Mouse (Mus musculus) midbrain, embryonic 11.5 days (tissue): ENCODE measurements around the gene Slc8a2. TPM values are rescaled to one million over a fixed set of nuclear protein-coding genes. Genes with fewer than 3 reads are reported as not detected.

ENCODE experiments used
- ATAC-seq: fragments of 200-750 bp; cut with Nextera tagmentation; 2 replicates; pipeline ENCODE4 v1.8.0; 2017; ENCODE audit warnings: moderate TSS enrichment, moderate library complexity; ENCODE audit not compliant: low FRiP score
- DNase-seq: peaks from one replicate; pipeline ENCODE4 v3.0.0; 2015; ENCODE audit warnings: low spot score; ENCODE audit errors: missing footprints
- H3K27ac ChIP-seq: fragments of 300-500 bp; sonication (generic); 2 replicates; pipeline ENCODE4 v1.5.1; 2014; ENCODE audit warnings: low read depth, low read length
- H3K27me3 ChIP-seq: fragments of 300-500 bp; sonication (generic); 2 replicates; pipeline ENCODE4 v1.6.1; 2014; ENCODE audit warnings: mild to moderate bottlenecking, low read length, moderate library complexity, mixed read lengths; ENCODE audit not compliant: control insufficient read depth, insufficient read depth
- H3K36me3 ChIP-seq: fragments of 300-500 bp; sonication (generic); 2 replicates; pipeline ENCODE4 v1.6.1; 2014; ENCODE audit warnings: mild to moderate bottlenecking, low read length, moderate library complexity, mixed read lengths; ENCODE audit not compliant: control insufficient read depth, insufficient read depth
- H3K4me1 ChIP-seq: fragments of 300-500 bp; sonication (generic); 2 replicates; pipeline ENCODE4 v1.6.1; 2014; ENCODE audit warnings: low read length; ENCODE audit not compliant: control insufficient read depth, insufficient read depth
- H3K4me2 ChIP-seq: fragments of 300-500 bp; sonication (generic); 2 replicates; pipeline ENCODE4 v1.6.1; 2014; ENCODE audit warnings: mild to moderate bottlenecking, moderate library complexity
- H3K4me3 ChIP-seq: fragments of 300-500 bp; sonication (generic); 2 replicates; pipeline ENCODE4 v1.5.1; 2014; ENCODE audit warnings: low read depth, low read length
- H3K9ac ChIP-seq: fragments of 300-500 bp; sonication (generic); 2 replicates; pipeline ENCODE4 v1.6.1; 2014; ENCODE audit warnings: low read length
- H3K9me3 ChIP-seq: fragments of 300-500 bp; sonication (generic); 2 replicates; pipeline ENCODE4 v1.6.1; 2016; ENCODE audit warnings: low read length; ENCODE audit not compliant: control insufficient read depth
- WGBS: fragments of 180-500 bp; shearing (Covaris S2); extraction: QIAGEN DNeasy Blood & Tissue Kit; methylation state at CpG from one replicate; pipeline ENCODE4 v1.1.7; 2014; 5-methylcytosine and 5-hydroxymethylcytosine counted together
- polyA plus RNA-seq: library from polyadenylated mRNA; unstranded; fragments of >200 nt; fragmentation: Nextera tagmentation; extraction: Ambion mirVana; gene quantifications from 2 replicates; pipeline ENCODE4 v1.2.1, GENCODE M21; 2014

The Slc8a2 gene
- polyA plus RNA-seq, 1 experiment from 2014 or later: 0.27 TPM

GRCm38 (mm10) chr7:16196616-16197015, 67.0 kb downstream of the Slc8a2 start:
- WGBS: 83% methylated on average over 6 of the region's 6 CpGs
- no peak overlapping the region for H3K4me3 ChIP-seq

DNA sequence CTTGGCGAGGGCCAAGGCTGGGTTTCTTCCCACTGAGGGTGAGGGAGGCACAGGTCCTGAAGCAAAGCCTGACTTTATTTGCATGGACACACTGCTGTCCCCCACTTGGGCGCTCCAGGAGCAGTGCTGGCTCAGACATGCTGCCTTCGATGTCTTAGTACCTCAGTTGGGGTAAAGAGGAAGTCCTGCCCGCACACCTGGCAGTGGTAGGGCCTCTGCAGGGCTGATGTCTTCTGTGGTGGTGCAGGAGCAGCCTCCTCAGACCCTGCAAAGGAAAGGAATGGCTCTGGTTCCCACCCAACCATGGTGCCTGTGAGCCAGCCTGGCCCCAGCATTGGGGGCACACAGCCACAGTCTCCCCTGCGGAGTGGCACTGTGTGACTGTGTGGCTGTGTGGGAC, 67.5 kb downstream of the Slc8a2 start:
- WGBS: 85% methylated on average over 5 of the region's 5 CpGs
- no peak overlapping the region for H3K9ac ChIP-seq
- no peaks in the 10 kb centered on the region for H3K9me3 ChIP-seq
- ATAC-seq (no peak), DNase-seq (no peak)
- no peak overlapping the region for H3K4me3 ChIP-seq
- H3K36me3 ChIP-seq: peaks cover 7% of the 10 kb centered on the region; the same call in 1 of the 2 replicates
- no peak overlapping the region for H3K4me2 ChIP-seq
- no peaks in the 10 kb centered on the region for H3K27me3 ChIP-seq
- H3K4me1 ChIP-seq: no peaks in the 10 kb centered on the region
- no peak overlapping the region for H3K27ac ChIP-seq

More at GRCm38 (mm10) chr7:16196616-16197015, 67.0 kb downstream of the Slc8a2 start:
- Histone ChIP-seq H3K9ac (no peak overlapping the region), H3K36me3 (peaks cover 7% of the 10 kb centered on the region; the same call in 1 of the 2 replicates), H3K9me3 (no peaks in the 10 kb centered on the region), H3K4me1 (no peaks in the 10 kb centered on the region), H3K4me2 (no peak overlapping the region), H3K27ac (no peak overlapping the region), H3K27me3 (no peaks in the 10 kb centered on the region)
- ATAC-seq: no peak
- DNase-seq: no peak

DNA sequence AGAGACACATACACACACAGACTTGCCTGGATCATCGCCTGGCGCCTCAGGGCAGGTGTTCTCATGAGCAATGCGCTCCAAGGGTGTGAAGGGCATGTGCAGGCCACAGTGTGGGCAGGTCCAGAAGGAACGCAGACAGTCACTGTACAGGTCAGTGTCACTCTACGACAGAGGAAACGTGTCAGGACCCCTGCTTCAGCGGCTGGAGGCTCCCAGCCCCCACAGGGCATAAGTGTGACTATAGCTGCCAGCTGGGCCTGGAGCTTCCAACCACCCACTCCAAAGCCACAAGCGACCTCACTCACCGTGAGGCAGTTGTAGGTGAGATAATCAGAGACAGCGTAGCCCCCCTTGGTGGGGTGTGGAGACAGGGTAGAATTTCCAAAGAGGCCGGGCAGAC, 68.9 kb downstream of the Slc8a2 start:
- no peak for ATAC-seq
- no peak for DNase-seq
- peaks cover 12% of the 10 kb centered on the region for H3K36me3 ChIP-seq
- no peak overlapping the region for H3K27ac ChIP-seq
- H3K27me3 ChIP-seq: no peaks in the 10 kb centered on the region
- H3K4me2 ChIP-seq: no peak overlapping the region
- H3K4me3 ChIP-seq: no peak overlapping the region
- 89% methylated on average over 11 of the region's 11 CpGs for WGBS
- H3K4me1 ChIP-seq: no peaks in the 10 kb centered on the region
- no peak overlapping the region for H3K9ac ChIP-seq
- no peaks in the 10 kb centered on the region for H3K9me3 ChIP-seq

DNA sequence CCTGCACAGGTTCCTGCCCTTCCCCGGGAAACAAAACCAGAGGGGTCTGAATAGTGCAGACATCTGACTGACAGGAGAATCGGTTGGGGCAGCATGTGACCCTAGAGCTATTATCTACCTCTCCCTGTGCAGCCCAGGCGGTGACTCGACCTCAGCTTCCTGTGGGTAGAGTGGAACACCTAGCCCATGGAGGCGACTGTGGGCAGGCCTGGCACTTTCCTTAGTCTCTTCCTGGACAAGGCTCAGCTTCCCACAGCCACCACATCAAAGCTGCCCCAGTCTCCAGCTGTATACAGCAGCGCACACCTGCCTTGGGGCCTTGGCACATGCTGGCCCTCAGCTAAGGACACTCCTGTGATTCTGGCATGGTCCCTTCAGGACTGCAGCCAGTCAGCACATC, 71.5 kb downstream of the Slc8a2 start:
- 86% methylated on average over 6 of the region's 6 CpGs for WGBS
- DNase-seq (no peak), ATAC-seq (no peak)
- Histone ChIP-seq H3K36me3 (peaks cover 17% of the 10 kb centered on the region), H3K4me1 (no peaks in the 10 kb centered on the region), H3K4me3 (no peak overlapping the region), H3K27ac (no peak overlapping the region), H3K27me3 (no peaks in the 10 kb centered on the region), H3K4me2 (no peak overlapping the region), H3K9ac (no peak overlapping the region), H3K9me3 (no peaks in the 10 kb centered on the region)

DNA sequence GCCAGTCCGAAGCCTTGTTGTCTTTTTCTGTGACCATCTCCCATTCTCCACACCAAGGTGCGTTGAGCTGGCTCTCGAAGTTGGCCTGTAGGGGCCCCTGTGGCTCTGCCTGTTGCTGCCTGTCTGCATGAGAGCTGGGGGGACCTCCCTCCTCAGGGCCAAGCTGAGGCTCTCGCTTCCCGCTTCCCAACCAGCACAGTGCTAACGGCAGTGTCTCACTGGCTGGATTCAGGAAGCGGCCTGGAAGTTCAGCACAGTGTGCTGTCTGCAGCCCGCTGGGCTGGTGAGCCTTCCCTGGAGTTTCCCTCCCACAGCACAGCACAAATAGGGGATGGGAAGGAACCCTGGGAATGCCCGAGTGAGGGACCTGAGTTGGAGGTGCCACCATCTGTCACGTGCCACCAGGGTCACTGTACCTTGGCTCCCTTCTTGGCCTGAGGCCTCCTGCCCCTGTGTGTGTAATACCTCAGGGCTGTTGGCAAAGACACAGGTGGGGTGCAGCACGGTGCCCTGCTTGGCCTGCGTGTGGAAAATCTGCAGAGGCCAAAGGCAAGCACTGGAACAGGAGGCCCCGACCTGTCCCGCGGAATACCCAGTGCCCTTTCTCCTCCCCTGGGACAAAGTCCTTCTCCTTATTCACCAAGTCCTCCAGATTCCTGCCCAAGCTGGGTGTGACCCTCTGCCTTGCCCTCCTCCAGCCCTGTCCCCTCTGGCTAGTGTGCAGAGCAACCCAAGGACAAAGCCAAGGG, 73.3 kb downstream of the Slc8a2 start:
- no peak overlapping the region for H3K27ac ChIP-seq
- H3K9me3 ChIP-seq: no peaks in the 10 kb centered on the region
- H3K4me3 ChIP-seq: no peak overlapping the region
- no peaks in the 10 kb centered on the region for H3K4me1 ChIP-seq
- no peak overlapping the region for H3K4me2 ChIP-seq
- no peak for DNase-seq
- H3K9ac ChIP-seq: no peak overlapping the region
- ATAC-seq: no peak
- no peaks in the 10 kb centered on the region for H3K27me3 ChIP-seq
- 83% methylated on average over 15 of the region's 15 CpGs for WGBS
- H3K36me3 ChIP-seq: peaks cover 17% of the 10 kb centered on the region

- Histone ChIP-seq H3K4me3 (no peak overlapping the region), H3K36me3 (peaks cover 14% of the 10 kb centered on the region)
- no peak for ATAC-seq
Measured at GRCm38 (mm10) chr7:16203505-16203903, 73.9 kb downstream of the Slc8a2 start.

DNA sequence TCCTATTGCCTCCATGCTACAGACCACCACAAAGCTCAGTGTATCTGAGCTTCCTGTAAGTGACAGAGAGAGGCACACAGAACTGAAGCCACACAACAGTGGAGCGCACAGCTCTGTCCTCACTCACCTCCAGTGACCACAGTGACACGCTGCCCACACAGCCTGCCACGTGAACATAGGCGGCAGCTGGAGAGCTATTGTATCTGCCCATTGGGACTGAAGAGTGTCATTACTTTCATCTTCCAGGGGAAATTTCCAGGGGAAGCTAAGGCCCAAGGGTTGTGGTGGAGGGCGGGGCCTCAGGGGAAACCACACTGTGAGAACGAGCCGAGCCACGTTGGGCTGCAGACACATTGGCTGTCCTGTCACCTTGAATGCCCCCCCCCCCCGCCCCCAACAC, 75.2 kb downstream of the Slc8a2 start:
- Histone ChIP-seq H3K9ac (no peak overlapping the region), H3K27me3 (no peaks in the 10 kb centered on the region), H3K4me1 (no peaks in the 10 kb centered on the region), H3K4me3 (no peak overlapping the region), H3K36me3 (peaks cover 14% of the 10 kb centered on the region), H3K4me2 (no peak overlapping the region), H3K27ac (no peak overlapping the region), H3K9me3 (no peaks in the 10 kb centered on the region)
- no peak for DNase-seq
- WGBS: 87% methylated on average over 9 of the region's 9 CpGs
- no peak for ATAC-seq

More at GRCm38 (mm10) chr7:16203505-16203903, 73.9 kb downstream of the Slc8a2 start:
- Histone ChIP-seq H3K4me2 (no peak overlapping the region), H3K27me3 (no peaks in the 10 kb centered on the region), H3K27ac (no peak overlapping the region), H3K9me3 (no peaks in the 10 kb centered on the region), H3K9ac (no peak overlapping the region), H3K4me1 (no peaks in the 10 kb centered on the region)
- WGBS: 96% methylated on average over 13 of the region's 13 CpGs
- no peak for DNase-seq

- Histone ChIP-seq H3K27me3 (no peaks in the 10 kb centered on the region), H3K36me3 (peaks cover 17% of the 10 kb centered on the region), H3K9me3 (no peaks in the 10 kb centered on the region), H3K9ac (no peak overlapping the region), H3K4me1 (no peaks in the 10 kb centered on the region), H3K4me2 (no peak overlapping the region), H3K27ac (no peak overlapping the region), H3K4me3 (no peak overlapping the region)
- DNase-seq: no peak
- WGBS: 84% methylated on average over 7 of the region's 7 CpGs
- no peak for ATAC-seq
Measured at GRCm38 (mm10) chr7:16207076-16207475, 77.5 kb downstream of the Slc8a2 start.

DNA sequence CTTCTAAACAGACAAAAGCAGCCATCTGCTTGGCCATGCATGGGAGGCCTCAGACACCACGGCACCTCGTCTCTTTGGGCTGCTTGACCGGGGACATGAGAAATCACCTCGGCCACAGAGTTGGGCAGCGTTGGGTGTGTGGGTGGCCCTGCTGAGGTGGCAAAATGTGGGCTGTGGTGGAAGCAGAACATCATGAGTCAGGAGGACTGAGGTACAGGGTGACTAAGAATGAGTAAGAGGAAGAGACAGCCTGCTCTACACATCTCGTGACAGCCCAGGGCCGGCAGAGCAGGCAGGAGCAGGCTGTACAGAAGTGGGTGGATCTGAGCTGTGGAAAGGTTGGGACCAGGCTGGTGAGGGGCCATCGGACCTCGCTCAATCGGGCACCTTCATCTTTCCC, 77.9 kb downstream of the Slc8a2 start:
- H3K27me3 ChIP-seq: no peaks in the 10 kb centered on the region
- H3K4me3 ChIP-seq: no peak overlapping the region
- H3K9me3 ChIP-seq: no peaks in the 10 kb centered on the region
- H3K4me1 ChIP-seq: no peaks in the 10 kb centered on the region
- H3K9ac ChIP-seq: no peak overlapping the region
- no peak for ATAC-seq
- no peak overlapping the region for H3K27ac ChIP-seq
- no peak overlapping the region for H3K4me2 ChIP-seq
- 93% methylated on average over 10 of the region's 10 CpGs for WGBS
- no peak for DNase-seq
- peaks cover 17% of the 10 kb centered on the region for H3K36me3 ChIP-seq
